In genomic region chr1:193090894-193091293, GRCm38 (mm10) we compare ENCODE assay signal across 19 mouse cellular contexts. TPM values are rescaled to one million over a fixed set of nuclear protein-coding genes. Genes with fewer than 3 reads are reported as not detected.
A peak's percentile ranks its signal among the peaks of the same experiment; 100 is the strongest.
DNase-seq lines count a peak whose midpoint lies in the region; ATAC-seq and TF ChIP-seq lines count a peak whose summit lies in the region.
"Had no signal": no experiment of that assay in that cellular context is flagged by ENCODE, and none has a peak within 500 bp of the region (broad histone marks: within the 10 kb centered on the region; RNA-seq: fewer than 3 reads in every experiment).

No protein-coding gene starts in this region.

- H3K4me1 ChIP-seq in forebrain, postnatal 0 days (ENCODE audit: insufficient read depth) = 0 out of 2 replicates have a peak, but pooled peaks cover 5% of the 10 kb centered on the region
- peaks cover 15% of the 10 kb centered on the region; the same call in 1 of the 2 replicates for H3K4me1 ChIP-seq in forebrain, embryonic 12.5 days
- peaks cover 22% of the 10 kb centered on the region for H3K4me1 ChIP-seq in cortical plate, adult 2 months (ENCODE audit: control insufficient read depth, insufficient read depth, low read length)
- H3K4me1 ChIP-seq in midbrain, embryonic 14.5 days (ENCODE audit: control insufficient read depth, insufficient read depth, low read length) = no peaks in the 10 kb centered on the region
- H3K4me1 ChIP-seq: kidney, embryonic 15.5 days; liver, embryonic 15.5 days had no signal

- H3K36me3 ChIP-seq in forebrain, postnatal 0 days (ENCODE audit: insufficient read depth) = no peaks in the 10 kb centered on the region
- H3K36me3 ChIP-seq in forebrain, embryonic 12.5 days (replicated peaks) = no peaks in the 10 kb centered on the region
- no peaks in the 10 kb centered on the region for H3K36me3 ChIP-seq in midbrain, embryonic 14.5 days (ENCODE audit: control insufficient read depth, insufficient read depth, low read length)
- H3K36me3 ChIP-seq: kidney, embryonic 15.5 days; limb, embryonic 15.5 days; liver, embryonic 15.5 days; midbrain, embryonic 12.5 days had no signal

- TF ChIP-seq POLR2A in cortical plate, adult 2 months (IDR thresholded peaks at IDR 0.05; ENCODE audit: extremely low read depth, insufficient read depth, low read length) = no peak

- no peaks in the 10 kb centered on the region for H3K27me3 ChIP-seq in forebrain, postnatal 0 days (ENCODE audit: insufficient read depth, low read length)
- H3K27me3 ChIP-seq in forebrain, embryonic 12.5 days = no peaks in the 10 kb centered on the region
- no peaks in the 10 kb centered on the region for H3K27me3 ChIP-seq in midbrain, embryonic 14.5 days (ENCODE audit: control insufficient read depth, insufficient read depth, low read length)
- H3K27me3 ChIP-seq: kidney, embryonic 15.5 days; limb, embryonic 15.5 days; liver, embryonic 15.5 days; midbrain, embryonic 12.5 days had no signal

- TF ChIP-seq CTCF in forebrain, postnatal 0 days (IDR thresholded peaks at IDR 0.05; ENCODE audit: low read depth) = no peak
- no peak for TF ChIP-seq CTCF in left cerebral cortex, adult 2 months (IDR thresholded peaks at IDR 0.05)
- TF ChIP-seq CTCF in cortical plate, adult 2 months (IDR thresholded peaks at IDR 0.05; ENCODE audit: extremely low read depth, insufficient read depth, low read length) = no peak

- no peaks in the 10 kb centered on the region for H3K9me3 ChIP-seq in forebrain, postnatal 0 days (ENCODE audit: low read length)
- H3K9me3 ChIP-seq in forebrain, embryonic 12.5 days = no peaks in the 10 kb centered on the region
- H3K9me3 ChIP-seq in midbrain, embryonic 14.5 days (ENCODE audit: control insufficient read depth, low read length) = no peaks in the 10 kb centered on the region
- H3K9me3 ChIP-seq: kidney, embryonic 15.5 days; limb, embryonic 15.5 days; liver, embryonic 15.5 days; midbrain, embryonic 12.5 days had no signal

- ATAC-seq in forebrain, postnatal 0 days = 0 out of 2 replicates have a peak, but pooled peaks have one; percentile 1
- ATAC-seq in forebrain, embryonic 12.5 days (ENCODE audit: low FRiP score) = no peak; the same call in 1 of the 2 replicates
- ATAC-seq in midbrain, embryonic 14.5 days (ENCODE audit: low FRiP score, low TSS enrichment) = no peak
- no peak for ATAC-seq in erythroblast, adult 5-6 weeks (replicated peaks; ENCODE audit: low FRiP score, poor library complexity, severe bottlenecking)
- ATAC-seq: intestine, postnatal 0 days had no signal

- no peak overlapping the region for H3K4me3 ChIP-seq in forebrain, postnatal 0 days (ENCODE audit: low read depth, low read length)
- no peak overlapping the region for H3K4me3 ChIP-seq in forebrain, embryonic 12.5 days (replicated peaks)
- peak overlapping the region; percentile 27 for H3K4me3 ChIP-seq in left cerebral cortex, adult 2 months
- H3K4me3 ChIP-seq in cortical plate, adult 2 months (ENCODE audit: insufficient read depth, low read length) = no peak overlapping the region
- H3K4me3 ChIP-seq in midbrain, embryonic 14.5 days (replicated peaks; ENCODE audit: low read depth, low read length) = no peak overlapping the region
- H3K4me3 ChIP-seq: kidney, embryonic 15.5 days; limb, embryonic 15.5 days; liver, embryonic 15.5 days; midbrain, embryonic 12.5 days had no signal

- no peak overlapping the region for H3K27ac ChIP-seq in forebrain, postnatal 0 days (ENCODE audit: low read depth, low read length)
- H3K27ac ChIP-seq in forebrain, embryonic 12.5 days = no peak overlapping the region
- peak overlapping the region; percentile 78 for H3K27ac ChIP-seq in left cerebral cortex, adult 2 months
- peak overlapping the region; percentile 45 for H3K27ac ChIP-seq in cortical plate, adult 2 months (ENCODE audit: insufficient read depth, low read length)
- peak overlapping the region; percentile 32; the same call in 1 of the 2 replicates for H3K27ac ChIP-seq in midbrain, embryonic 14.5 days (replicated peaks; ENCODE audit: low read depth, low read length)
- H3K27ac ChIP-seq: kidney, embryonic 15.5 days; limb, embryonic 15.5 days; liver, embryonic 15.5 days; macrophage; midbrain, embryonic 12.5 days had no signal

- no peak overlapping the region for H3K9ac ChIP-seq in forebrain, postnatal 0 days
- no peak overlapping the region for H3K9ac ChIP-seq in forebrain, embryonic 12.5 days
- H3K9ac ChIP-seq in midbrain, embryonic 14.5 days (replicated peaks; ENCODE audit: low read length) = no peak overlapping the region
- H3K9ac ChIP-seq: kidney, embryonic 15.5 days; limb, embryonic 15.5 days; liver, embryonic 15.5 days; midbrain, embryonic 12.5 days had no signal

- 74% methylated on average over 11 of the region's 11 CpGs for WGBS in forebrain, postnatal 0 days
- WGBS in forebrain, embryonic 12.5 days = 85% methylated on average over 11 of the region's 11 CpGs
- 85% methylated on average over 11 of the region's 11 CpGs for WGBS in midbrain, embryonic 14.5 days

- no peak overlapping the region for H3K4me2 ChIP-seq in forebrain, postnatal 0 days (ENCODE audit: low read depth)
- no peak overlapping the region for H3K4me2 ChIP-seq in forebrain, embryonic 12.5 days
- no peak overlapping the region for H3K4me2 ChIP-seq in midbrain, embryonic 14.5 days (ENCODE audit: low read length)
- H3K4me2 ChIP-seq: kidney, embryonic 15.5 days; limb, embryonic 15.5 days; liver, embryonic 15.5 days; midbrain, embryonic 12.5 days had no signal

- DNase-seq in forebrain, postnatal 0 days = no peak
- DNase-seq in left cerebral cortex, adult 2 months (ENCODE audit: extremely low spot score in 1 of 2, low spot score in 2 of 2) = no peak
- DNase-seq in left cerebral cortex, adult 9 months (ENCODE audit: low spot score in 2 of 2) = no peak
- DNase-seq in midbrain, embryonic 14.5 days = no peak
- no peak for DNase-seq in adrenal gland, adult 8-10 months
- DNase-seq: B cell, adult 2 months; kidney, postnatal 4 days; spleen, adult 18-20 months; thymus, postnatal 25 days had no signal

- intact Hi-C loops in left cerebral cortex, adult 2 months (cut with DNase I) = loop anchor here (2.0 kb wide), 1 partner anchor 32 kb away; no protein-coding TSS in a partner anchor

RNA-seq across cellular contexts. Expression of gene Diexf, which starts 39.2 kb away (rescaled TPM):
- total RNA-seq in forebrain, postnatal 0 days (2014; rRNA removed) = 11.4 and 18.6 TPM in 2 replicates
- 4.0 and 6.2 TPM in 2 replicates for polyA plus RNA-seq in forebrain, postnatal 0 days (2015; fragmentation: Nextera tagmentation; extraction: Ambion mirVana)
- 9.5 and 9.7 TPM in 2 replicates for polyA plus RNA-seq in forebrain, embryonic 12.5 days (2016; fragmentation: Nextera tagmentation; extraction: Ambion mirVana)
- total RNA-seq in left cerebral cortex, adult 2 months (2021) = 10 to 100 TPM; 20.9 to 25.5 TPM
- 22.1 and 22.7 TPM in 2 replicates for polyA plus RNA-seq in cortical plate, adult 2 months (2012; rRNA removed)
- 7.5 and 10.0 TPM in 2 replicates for polyA plus RNA-seq in midbrain, embryonic 14.5 days (2014; fragmentation: Nextera tagmentation; extraction: Ambion mirVana)
- total RNA-seq in erythroblast, adult 5-6 weeks (2015; ENCODE audit: low replicate concordance) = 1.9 and 12.7 TPM in 2 replicates
- total RNA-seq in erythroblast, adult 5-6 weeks (2017; ENCODE audit: low replicate concordance) = 2.7 and 2.8 TPM in 2 replicates
- 10 to 100 TPM; 16.7 to 24.1 (median 20.8) TPM for total RNA-seq in adrenal gland, adult 8-10 months (2022)

RNA-seq across cellular contexts. Expression of gene Syt14, which starts 55.3 kb away (rescaled TPM):
- 11.8 and 16.7 TPM in 2 replicates for total RNA-seq in forebrain, postnatal 0 days (2014; rRNA removed)
- 2.6 and 4.6 TPM in 2 replicates for polyA plus RNA-seq in forebrain, postnatal 0 days (2015; fragmentation: Nextera tagmentation; extraction: Ambion mirVana)
- polyA plus RNA-seq in forebrain, embryonic 12.5 days (2016; fragmentation: Nextera tagmentation; extraction: Ambion mirVana) = 9.2 and 9.8 TPM in 2 replicates
- total RNA-seq in left cerebral cortex, adult 2 months (2021) = 10 to 100 TPM; 27.5 to 28.2 TPM
- 5.8 and 6.5 TPM in 2 replicates for polyA plus RNA-seq in cortical plate, adult 2 months (2012; rRNA removed)
- polyA plus RNA-seq in midbrain, embryonic 14.5 days (2014; fragmentation: Nextera tagmentation; extraction: Ambion mirVana) = 10.9 and 12.4 TPM in 2 replicates
- total RNA-seq in erythroblast, adult 5-6 weeks (2015; ENCODE audit: low replicate concordance) = 17.1 and 18.8 TPM in 2 replicates
- total RNA-seq in erythroblast, adult 5-6 weeks (2017; ENCODE audit: low replicate concordance) = 31.9 and 41.0 TPM in 2 replicates
- 10 to 100 TPM; 12.0 to 15.9 (median 14.8) TPM for total RNA-seq in adrenal gland, adult 8-10 months (2022)
- total RNA-seq: hematopoietic stem cell, adult 5-6 weeks had no signal
- polyA plus RNA-seq: macrophage had no signal

Comparison
In these comparisons a context has a peak if more than half of its experiments do, and no peak if none do; other contexts are left out.
1. H3K27ac ChIP-seq: peak in left cerebral cortex, adult 2 months (single experiment), cortical plate, adult 2 months (single experiment) and midbrain, embryonic 14.5 days (single experiment); none in forebrain, postnatal 0 days (single experiment) and forebrain, embryonic 12.5 days (single experiment).